Mouse (Mus musculus): ENCODE data around the gene Tubg1.

DNA sequence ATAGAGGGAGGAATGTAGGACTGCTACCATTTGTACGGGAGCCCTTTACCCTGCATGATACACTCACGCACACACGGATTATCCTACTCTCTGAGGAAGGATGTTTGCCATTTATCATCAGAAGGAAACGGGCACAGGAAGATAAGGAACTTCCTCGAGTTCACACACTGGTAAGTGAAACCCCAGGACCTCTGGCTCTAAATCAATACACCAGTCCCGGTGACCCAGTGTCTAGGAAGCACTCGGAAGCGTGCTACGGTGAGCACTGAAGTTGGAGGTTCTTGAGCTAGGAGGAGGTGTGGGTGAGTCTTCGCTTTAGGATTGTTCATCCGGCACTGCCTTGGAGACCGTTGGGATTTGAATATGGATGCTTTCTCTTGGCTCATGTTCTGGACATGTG lies 13.3 kb downstream of the Tubg1 start:
- TF ChIP-seq POLR2A (IDR thresholded peaks at IDR 0.05; ENCODE audit: insufficient read depth, low read depth, low read length): no peak
- no peak for TF ChIP-seq CTCF (IDR thresholded peaks at IDR 0.05)

All from heart, adult 2 months (tissue).